Mouse (Mus musculus) hindbrain, embryonic 12.5 days (tissue): ENCODE measurements at regions not wholly inside any gene's neighbourhood (a gene's known extent, or its start where the extent isn't known, plus 50 kb on each side); places are given as distances from the start of the nearest gene placed in this dataset.

Experiments used
- ATAC-seq: fragments of 200-750 bp; cut with Nextera tagmentation; 2 replicates; pipeline ENCODE4 v1.8.0; 2017; ENCODE audit warnings: moderate TSS enrichment; ENCODE audit not compliant: low FRiP score
- H3K27ac ChIP-seq: fragments of 300-500 bp; sonication (generic); 2 replicates; pipeline ENCODE4 v1.5.1; 2016; ENCODE audit warnings: mild to moderate bottlenecking
- H3K27me3 ChIP-seq: fragments of 300-500 bp; sonication (generic); 2 replicates; pipeline ENCODE4 v1.6.1; 2016; ENCODE audit warnings: mild to moderate bottlenecking
- H3K36me3 ChIP-seq: fragments of 300-500 bp; sonication (generic); 2 replicates; pipeline ENCODE4 v1.6.1; 2016; ENCODE audit warnings: mild to moderate bottlenecking
- H3K4me1 ChIP-seq: fragments of 300-500 bp; sonication (generic); 2 replicates; pipeline ENCODE4 v1.6.1; 2016
- H3K4me2 ChIP-seq: fragments of 300-500 bp; sonication (generic); replicated peaks from 2 replicates; pipeline ENCODE4 v1.6.1; 2016; ENCODE audit warnings: mild to moderate bottlenecking
- H3K4me3 ChIP-seq: fragments of 300-500 bp; sonication (generic); 2 replicates; pipeline ENCODE4 v1.5.1; 2016; ENCODE audit warnings: mild to moderate bottlenecking
- H3K9ac ChIP-seq: fragments of 300-500 bp; sonication (generic); 2 replicates; pipeline ENCODE4 v1.6.1; 2016; ENCODE audit warnings: mild to moderate bottlenecking, moderate library complexity
- H3K9me3 ChIP-seq: fragments of 300-500 bp; sonication (generic); replicated peaks from 2 replicates; pipeline ENCODE4 v1.6.1; 2016; ENCODE audit warnings: mild to moderate bottlenecking
- WGBS: fragments of 180-500 bp; shearing (Covaris S2); methylation state at CpG from one replicate; pipeline ENCODE4 v1.1.7; 2016; 5-methylcytosine and 5-hydroxymethylcytosine counted together

DNA sequence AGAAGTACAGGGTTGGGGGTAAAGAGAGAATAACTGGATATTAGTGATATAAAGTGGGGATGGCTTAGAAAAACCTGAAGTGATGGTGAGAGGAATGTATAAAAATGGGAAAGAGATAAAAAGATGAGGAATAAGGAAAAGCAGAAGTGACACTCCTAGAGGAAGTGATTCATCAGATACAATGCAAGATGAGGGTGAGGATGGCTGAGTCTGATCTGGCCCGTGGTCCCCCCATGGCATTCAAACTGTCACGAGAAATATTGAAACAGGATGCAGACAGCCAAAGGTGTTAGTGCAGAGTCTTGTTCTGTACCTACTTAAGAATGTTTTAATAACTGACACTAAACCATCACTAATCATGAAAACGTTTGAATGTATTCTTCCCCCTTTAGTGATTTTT lies 56.2 kb upstream of the Kitl start:
- ATAC-seq: no peak
- Histone ChIP-seq H3K4me3 (no peak overlapping the region), H3K9ac (no peak overlapping the region), H3K4me2 (no peak overlapping the region), H3K4me1 (no peaks in the 10 kb centered on the region), H3K9me3 (no peaks in the 10 kb centered on the region), H3K27ac (no peak overlapping the region), H3K36me3 (no peaks in the 10 kb centered on the region), H3K27me3 (no peaks in the 10 kb centered on the region)
- WGBS: 84% methylated on average over 3 of the region's 3 CpGs

DNA sequence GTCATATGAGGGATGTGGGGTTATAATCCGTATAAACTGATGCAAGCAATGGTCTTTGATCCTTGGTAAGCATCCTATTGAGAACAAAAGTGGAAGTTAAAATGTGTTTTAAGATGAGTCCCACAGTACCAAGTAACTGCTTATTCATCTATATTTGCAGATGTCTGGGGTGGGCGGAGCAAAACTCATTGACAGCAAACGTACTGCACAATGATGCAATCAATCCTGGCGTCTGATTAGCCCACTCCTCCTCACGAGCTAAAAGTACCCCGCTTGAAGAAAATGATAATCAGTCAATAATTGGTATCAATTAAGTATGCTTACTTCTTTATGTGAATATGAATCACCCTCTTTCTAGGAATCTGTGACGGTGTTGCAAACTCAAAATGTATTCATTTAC lies 62.9 kb upstream of the Kitl start:
- H3K4me1 ChIP-seq: no peaks in the 10 kb centered on the region
- no peak overlapping the region for H3K4me3 ChIP-seq
- no peaks in the 10 kb centered on the region for H3K9me3 ChIP-seq
- no peak overlapping the region for H3K4me2 ChIP-seq
- H3K27ac ChIP-seq: no peak overlapping the region
- 79% methylated on average over 7 of the region's 7 CpGs for WGBS
- H3K36me3 ChIP-seq: no peaks in the 10 kb centered on the region
- ATAC-seq: no peak
- no peak overlapping the region for H3K9ac ChIP-seq
- peaks cover 7% of the 10 kb centered on the region for H3K27me3 ChIP-seq

DNA sequence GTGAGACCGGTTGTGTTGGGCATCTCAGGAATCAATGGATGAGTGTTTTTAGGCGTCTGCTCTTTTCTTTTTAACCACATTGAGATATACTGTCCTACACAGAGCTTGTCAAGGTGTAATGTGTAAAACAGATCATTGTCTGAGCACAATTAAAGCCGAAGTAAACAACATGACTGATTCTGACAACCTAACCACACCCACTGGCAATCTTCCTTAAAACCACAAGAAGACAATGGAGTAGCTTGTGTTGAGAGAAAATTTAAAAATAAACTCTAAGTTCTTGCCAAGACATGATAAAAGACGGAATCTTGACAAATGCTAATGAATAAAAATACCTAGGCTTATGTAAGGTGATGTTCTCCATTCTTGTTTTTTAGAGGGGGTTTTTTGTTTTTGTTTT lies 63.7 kb upstream of the Kitl start:
- no peaks in the 10 kb centered on the region for H3K36me3 ChIP-seq
- H3K4me3 ChIP-seq: no peak overlapping the region
- H3K27me3 ChIP-seq: peaks cover 7% of the 10 kb centered on the region
- WGBS: 88% methylated on average over 4 of the region's 4 CpGs
- no peaks in the 10 kb centered on the region for H3K4me1 ChIP-seq
- no peak overlapping the region for H3K4me2 ChIP-seq
- no peak overlapping the region for H3K9ac ChIP-seq
- H3K27ac ChIP-seq: no peak overlapping the region
- H3K9me3 ChIP-seq: no peaks in the 10 kb centered on the region
- no peak for ATAC-seq

DNA sequence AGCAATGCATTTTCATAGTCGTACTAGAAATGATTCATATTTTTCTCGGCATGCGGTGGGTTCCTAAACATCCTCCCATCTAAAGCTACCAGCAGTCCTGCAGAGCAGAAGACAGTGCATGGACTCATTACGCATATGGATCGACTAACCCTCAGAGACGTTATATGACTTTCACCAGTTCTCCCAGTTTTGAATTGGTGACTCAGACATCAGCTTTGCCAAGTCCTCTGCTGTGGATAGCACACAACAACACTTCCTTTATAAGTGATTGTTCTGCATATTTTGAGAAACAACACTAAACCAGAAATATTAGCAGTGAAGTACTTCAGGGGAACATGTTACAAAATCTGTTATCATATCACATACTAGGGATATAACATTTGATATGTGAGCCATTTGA lies 64.1 kb upstream of the Kitl start:
- Histone ChIP-seq H3K4me3 (no peak overlapping the region), H3K4me1 (no peaks in the 10 kb centered on the region), H3K27ac (no peak overlapping the region), H3K4me2 (no peak overlapping the region), H3K9me3 (no peaks in the 10 kb centered on the region), H3K9ac (no peak overlapping the region), H3K36me3 (no peaks in the 10 kb centered on the region), H3K27me3 (peaks cover 7% of the 10 kb centered on the region)
- 88% methylated on average over 6 of the region's 6 CpGs for WGBS
- ATAC-seq: no peak

DNA sequence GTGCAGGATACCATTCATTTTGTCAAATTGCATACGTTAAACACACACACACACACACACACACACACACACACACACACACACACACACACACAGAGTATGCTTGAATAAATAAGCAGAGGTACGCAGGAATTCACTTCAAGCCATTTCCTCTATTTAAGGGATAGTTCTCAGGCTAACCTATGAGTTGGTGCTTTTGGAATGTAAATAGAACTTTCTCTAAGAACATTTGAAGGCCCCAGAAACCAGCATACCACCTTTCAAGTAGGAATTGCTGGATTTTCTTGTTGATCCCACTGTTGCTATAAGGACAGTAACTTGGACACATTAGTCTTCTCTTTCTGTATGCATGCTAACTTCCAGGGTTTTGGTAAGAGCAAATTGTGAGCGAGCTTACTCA lies 66.7 kb upstream of the Kitl start:
- Histone ChIP-seq H3K4me1 (no peaks in the 10 kb centered on the region), H3K36me3 (no peaks in the 10 kb centered on the region), H3K4me2 (no peak overlapping the region), H3K4me3 (no peak overlapping the region), H3K9me3 (no peaks in the 10 kb centered on the region), H3K27ac (no peak overlapping the region), H3K27me3 (peaks cover 13% of the 10 kb centered on the region), H3K9ac (no peak overlapping the region)
- ATAC-seq: no peak
- 76% methylated on average over 3 of the region's 3 CpGs for WGBS

DNA sequence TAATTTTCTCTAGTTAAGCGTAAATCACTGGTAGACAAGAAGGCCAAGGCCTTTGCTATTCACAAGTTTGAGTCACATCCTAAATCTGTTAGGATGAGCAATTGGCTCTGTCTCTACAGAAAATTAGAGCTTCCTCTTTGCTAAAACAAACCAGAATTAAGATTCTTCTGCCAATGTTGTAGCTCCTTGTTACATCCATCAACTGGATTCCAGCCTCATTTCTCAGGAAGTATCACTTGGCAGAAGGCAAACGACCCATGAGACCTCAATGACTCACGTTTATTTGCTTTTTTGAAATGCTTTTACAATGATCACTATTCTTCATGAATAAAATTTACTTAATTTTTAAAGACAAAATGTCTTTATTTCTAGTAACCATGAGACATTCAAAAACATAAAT lies 70.0 kb upstream of the Kitl start:
- peaks cover 13% of the 10 kb centered on the region for H3K27me3 ChIP-seq
- no peak overlapping the region for H3K9ac ChIP-seq
- no peak overlapping the region for H3K4me3 ChIP-seq
- ATAC-seq: no peak
- H3K27ac ChIP-seq: no peak overlapping the region
- 83% methylated on average over 3 of the region's 3 CpGs for WGBS
- no peaks in the 10 kb centered on the region for H3K4me1 ChIP-seq
- H3K9me3 ChIP-seq: no peaks in the 10 kb centered on the region
- no peak overlapping the region for H3K4me2 ChIP-seq
- H3K36me3 ChIP-seq: no peaks in the 10 kb centered on the region

DNA sequence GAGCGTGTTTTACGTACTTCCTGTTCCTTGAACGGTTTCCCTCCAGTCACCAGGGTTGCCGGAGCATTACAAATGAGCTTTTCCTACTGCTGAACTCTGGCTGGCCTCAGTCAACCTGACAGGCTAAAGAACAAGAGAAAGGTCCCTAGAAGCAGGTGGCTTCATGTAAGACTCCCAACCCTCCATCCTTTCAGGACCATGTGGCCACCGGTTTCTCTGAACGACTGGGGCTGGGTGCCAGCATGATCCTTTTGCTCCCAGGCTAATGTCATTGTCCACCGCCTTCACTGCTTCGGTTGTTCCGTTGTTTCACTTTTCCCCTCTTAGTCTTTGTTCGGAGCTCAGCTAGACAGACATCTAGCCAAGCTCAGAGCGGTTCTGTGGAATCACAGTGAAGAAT lies 73.8 kb upstream of the Kitl start:
- no peak overlapping the region for H3K9ac ChIP-seq
- H3K4me3 ChIP-seq: no peak overlapping the region
- H3K27me3 ChIP-seq: peaks cover 13% of the 10 kb centered on the region; the same call in 1 of the 2 replicates
- H3K36me3 ChIP-seq: no peaks in the 10 kb centered on the region
- H3K4me1 ChIP-seq: no peaks in the 10 kb centered on the region
- 0 out of 2 replicates have a peak overlapping the region, but pooled peaks have one; percentile 9 for H3K4me2 ChIP-seq
- no peak overlapping the region for H3K27ac ChIP-seq
- no peaks in the 10 kb centered on the region for H3K9me3 ChIP-seq
- ATAC-seq: peak; percentile 35
- WGBS: 36% methylated on average over 11 of the region's 11 CpGs

DNA sequence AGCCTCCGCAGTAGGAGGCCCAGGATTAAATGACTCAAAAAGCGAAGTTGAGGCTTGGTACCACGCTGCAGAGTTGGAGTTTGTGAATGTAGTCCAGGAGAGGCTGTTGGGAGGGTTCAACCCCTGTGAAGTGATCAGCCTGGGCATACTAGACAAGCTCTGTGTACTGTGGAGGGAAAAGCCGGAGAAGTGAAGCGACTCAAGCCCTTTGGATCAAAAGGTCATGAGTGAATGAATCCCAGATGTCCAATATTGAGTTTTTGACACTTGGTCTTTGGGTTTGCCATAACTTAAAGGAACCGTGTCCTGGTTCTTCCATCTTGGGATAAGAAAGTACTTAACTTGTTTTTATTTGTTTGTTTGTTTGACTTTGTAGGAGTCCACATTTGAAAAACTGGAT lies 76.5 kb upstream of the Kitl start:
- H3K36me3 ChIP-seq: no peaks in the 10 kb centered on the region

DNA sequence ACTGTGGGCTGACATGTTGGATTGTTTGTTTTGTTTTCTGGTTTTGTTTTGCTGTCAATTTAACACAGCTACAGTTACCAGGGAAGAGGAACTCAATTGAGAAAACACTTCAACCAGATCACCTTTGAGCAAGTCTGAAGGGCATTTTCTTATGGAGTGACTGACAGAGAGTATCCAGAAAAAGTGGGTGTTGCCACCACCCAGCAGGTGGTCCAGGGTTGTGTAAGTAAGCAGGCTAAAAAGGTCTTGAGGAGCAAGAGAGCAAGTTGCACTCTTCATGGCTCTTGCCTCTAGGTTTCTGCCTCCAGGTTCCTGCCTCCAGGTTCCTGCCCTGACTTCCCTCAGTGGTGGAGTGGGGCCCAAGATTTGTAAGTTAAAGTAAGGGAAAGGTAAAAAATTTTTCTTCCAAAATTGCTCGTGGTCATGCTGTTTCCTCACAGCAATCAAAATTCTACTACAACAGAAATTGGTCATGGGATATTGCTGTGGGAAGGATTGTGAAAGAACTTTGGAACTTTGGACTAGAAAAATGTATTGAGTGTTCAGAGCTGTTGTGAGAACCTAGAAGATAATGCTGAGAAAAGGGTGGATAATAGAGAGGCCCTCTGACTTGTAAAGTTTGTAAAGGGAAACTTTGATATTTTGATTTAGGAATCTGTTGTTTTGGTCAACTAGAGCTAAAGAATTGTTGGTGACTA lies 77.4 kb upstream of the Kitl start:
- no peak overlapping the region for H3K9ac ChIP-seq

More for the DNA sequence above, 76.5 kb upstream of the Kitl start:
- Histone ChIP-seq H3K9ac (no peak overlapping the region), H3K27me3 (peaks cover 8% of the 10 kb centered on the region; the same call in 1 of the 2 replicates), H3K4me2 (no peak overlapping the region), H3K4me1 (no peaks in the 10 kb centered on the region), H3K27ac (no peak overlapping the region), H3K4me3 (no peak overlapping the region), H3K9me3 (no peaks in the 10 kb centered on the region)
- ATAC-seq: no peak
- 70% methylated on average over 6 of the region's 6 CpGs for WGBS

DNA sequence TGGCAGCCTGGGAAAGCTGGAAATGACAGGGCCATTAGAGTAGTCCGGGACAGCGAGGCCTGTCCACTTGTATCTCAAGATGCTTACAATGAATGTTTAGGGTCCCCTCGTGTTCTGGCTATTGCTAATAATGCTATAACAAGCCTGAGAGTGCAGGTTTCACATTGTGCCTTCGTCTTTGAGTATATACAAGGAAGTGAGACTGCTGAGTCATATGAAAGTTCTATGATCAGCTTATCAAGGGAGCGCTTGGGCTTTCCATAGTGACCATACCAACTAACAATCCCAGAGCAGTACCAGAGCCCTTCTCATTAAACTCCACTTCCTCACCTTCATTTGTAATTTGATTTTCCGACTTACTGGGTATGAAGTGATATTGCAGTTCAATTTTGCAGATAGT lies 86.2 kb upstream of the Kitl start:
- no peak for ATAC-seq
- Histone ChIP-seq H3K4me2 (no peak overlapping the region), H3K27ac (no peak overlapping the region), H3K4me3 (no peak overlapping the region), H3K36me3 (no peaks in the 10 kb centered on the region), H3K9me3 (no peaks in the 10 kb centered on the region), H3K27me3 (no peaks in the 10 kb centered on the region), H3K9ac (no peak overlapping the region), H3K4me1 (no peaks in the 10 kb centered on the region)
- 92% methylated on average over 6 of the region's 6 CpGs for WGBS

More for the DNA sequence above, 77.4 kb upstream of the Kitl start:
- H3K9me3 ChIP-seq: no peaks in the 10 kb centered on the region
- no peak overlapping the region for H3K4me3 ChIP-seq
- no peak for ATAC-seq
- H3K4me2 ChIP-seq: no peak overlapping the region
- no peaks in the 10 kb centered on the region for H3K4me1 ChIP-seq
- 94% methylated on average over 1 of the region's 1 CpGs for WGBS
- no peaks in the 10 kb centered on the region for H3K36me3 ChIP-seq
- no peak overlapping the region for H3K27ac ChIP-seq
- peaks cover 8% of the 10 kb centered on the region; the same call in 1 of the 2 replicates for H3K27me3 ChIP-seq

DNA sequence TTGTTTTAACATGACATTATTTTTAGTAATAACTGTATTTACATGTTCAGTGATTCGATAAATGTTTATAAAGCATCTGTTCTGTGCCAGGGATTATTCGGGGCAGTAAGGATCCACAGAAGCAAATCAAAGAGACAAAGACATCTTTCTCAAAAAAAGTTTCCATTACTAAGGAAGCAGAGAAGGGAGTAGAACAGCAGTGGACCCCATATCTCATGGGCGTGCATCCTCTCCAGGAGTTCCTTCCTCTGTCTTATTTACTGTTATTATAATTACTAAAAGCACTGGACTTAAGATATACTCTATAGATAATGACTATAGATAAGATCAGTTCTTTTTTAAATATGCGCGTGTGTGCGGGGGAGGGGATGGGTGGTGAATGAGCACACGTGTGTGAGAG lies 87.5 kb upstream of the Kitl start:
- WGBS: 96% methylated on average over 7 of the region's 7 CpGs

DNA sequence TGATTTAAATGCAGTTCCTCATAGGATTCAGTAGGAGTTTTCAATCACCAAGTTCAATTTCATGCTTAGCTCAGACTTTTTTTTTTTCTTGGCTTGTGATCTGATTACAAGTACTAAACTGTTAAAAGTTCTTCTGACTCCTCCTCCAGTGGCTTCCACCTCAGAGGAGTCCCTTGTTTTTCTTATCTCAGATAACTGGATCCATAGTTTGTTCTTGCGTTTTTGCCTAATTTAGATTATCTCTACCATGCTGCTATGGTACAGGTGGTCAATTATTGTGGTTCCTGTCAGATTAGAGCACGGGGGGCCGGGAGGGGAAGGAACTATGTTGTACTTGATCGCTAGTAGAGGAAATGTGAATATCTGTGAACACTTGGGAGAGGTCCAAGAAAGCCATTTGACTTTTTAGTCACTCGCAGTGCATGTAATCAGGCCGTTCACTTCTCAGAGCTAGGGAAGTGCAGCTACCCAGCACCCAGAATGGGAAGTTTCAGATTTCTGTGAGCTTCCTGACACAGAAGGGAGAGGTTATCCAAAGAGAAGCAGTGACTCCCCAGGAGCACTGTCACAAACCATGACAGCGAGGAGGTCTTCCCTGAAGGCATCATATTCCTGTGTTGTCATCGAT lies 89.0 kb upstream of the Kitl start:
- H3K4me1 ChIP-seq: no peaks in the 10 kb centered on the region
- 72% methylated on average over 8 of the region's 8 CpGs for WGBS
- no peak for ATAC-seq

More for the DNA sequence above, 87.5 kb upstream of the Kitl start:
- ATAC-seq: no peak
- no peaks in the 10 kb centered on the region for H3K27me3 ChIP-seq
- H3K36me3 ChIP-seq: no peaks in the 10 kb centered on the region
- no peak overlapping the region for H3K4me3 ChIP-seq
- H3K27ac ChIP-seq: no peak overlapping the region
- no peaks in the 10 kb centered on the region for H3K9me3 ChIP-seq
- H3K9ac ChIP-seq: no peak overlapping the region
- H3K4me1 ChIP-seq: no peaks in the 10 kb centered on the region
- no peak overlapping the region for H3K4me2 ChIP-seq

DNA sequence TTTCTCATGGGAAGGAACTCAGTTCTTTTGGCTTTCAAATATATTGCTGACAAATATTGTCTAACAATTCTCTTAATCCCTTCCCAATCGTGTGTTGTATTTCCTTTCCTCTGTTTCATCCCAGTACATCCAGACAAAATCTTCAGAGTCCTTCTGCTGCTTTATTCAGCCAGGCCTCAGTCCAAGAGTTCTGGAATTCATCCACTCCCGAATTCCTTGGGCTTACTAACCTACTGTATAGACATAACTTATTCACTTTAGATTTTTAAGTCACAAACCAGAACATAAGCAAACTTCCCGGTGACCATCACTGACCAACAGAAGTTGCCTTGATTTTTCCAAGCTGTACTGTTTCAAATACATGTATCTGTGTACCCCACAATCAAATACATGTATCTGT lies 90.9 kb upstream of the Kitl start:
- 84% methylated on average over 3 of the region's 3 CpGs for WGBS
- ATAC-seq: no peak
- Histone ChIP-seq H3K4me3 (no peak overlapping the region), H3K9ac (no peak overlapping the region), H3K27ac (no peak overlapping the region), H3K36me3 (no peaks in the 10 kb centered on the region), H3K9me3 (no peaks in the 10 kb centered on the region), H3K4me2 (no peak overlapping the region), H3K4me1 (no peaks in the 10 kb centered on the region), H3K27me3 (no peaks in the 10 kb centered on the region)

More for the DNA sequence above, 89.0 kb upstream of the Kitl start:
- no peak overlapping the region for H3K4me2 ChIP-seq
- no peak overlapping the region for H3K27ac ChIP-seq
- H3K9ac ChIP-seq: no peak overlapping the region
- H3K27me3 ChIP-seq: no peaks in the 10 kb centered on the region
- H3K36me3 ChIP-seq: no peaks in the 10 kb centered on the region
- no peaks in the 10 kb centered on the region for H3K9me3 ChIP-seq
- H3K4me3 ChIP-seq: no peak overlapping the region
